Mouse (Mus musculus) hindbrain, embryonic 16.5 days (tissue): ENCODE measurements around the gene Usp40. TPM values are rescaled to one million over a fixed set of nuclear protein-coding genes. Genes with fewer than 3 reads are reported as not detected.

Experiments
- ATAC-seq: fragments of 200-750 bp; cut with Nextera tagmentation; 2 replicates; pipeline ENCODE4 v1.8.0; 2017; ENCODE audit warnings: moderate TSS enrichment, moderate library complexity
- H3K27ac ChIP-seq: fragments of 300-500 bp; sonication (generic); 2 replicates; pipeline ENCODE4 v1.5.1; 2014; ENCODE audit warnings: low read depth, mild to moderate bottlenecking, control low read depth, low read length, moderate library complexity
- H3K27me3 ChIP-seq: fragments of 300-500 bp; sonication (generic); replicated peaks from 2 replicates; pipeline ENCODE4 v1.6.1; 2014; ENCODE audit warnings: low read length; ENCODE audit not compliant: control insufficient read depth, insufficient read depth
- H3K36me3 ChIP-seq: fragments of 300-500 bp; sonication (generic); 2 replicates; pipeline ENCODE4 v1.6.1; 2014; ENCODE audit warnings: mild to moderate bottlenecking, low read length, moderate library complexity, mixed read lengths; ENCODE audit not compliant: control insufficient read depth, insufficient read depth
- H3K4me1 ChIP-seq: fragments of 300-500 bp; sonication (generic); 2 replicates; pipeline ENCODE4 v1.6.1; 2014; ENCODE audit warnings: low read depth, low read length; ENCODE audit not compliant: control insufficient read depth, insufficient read depth
- H3K4me2 ChIP-seq: fragments of 300-500 bp; sonication (generic); 2 replicates; pipeline ENCODE4 v1.6.1; 2014; ENCODE audit warnings: mild to moderate bottlenecking, low read length, control low read depth, moderate library complexity
- H3K4me3 ChIP-seq: fragments of 300-500 bp; sonication (generic); 2 replicates; pipeline ENCODE4 v1.5.1; 2014; ENCODE audit warnings: mild to moderate bottlenecking, low read length, control low read depth, moderate library complexity
- H3K9ac ChIP-seq: fragments of 300-500 bp; sonication (generic); 2 replicates; pipeline ENCODE4 v1.6.1; 2014; ENCODE audit warnings: low read depth, mild to moderate bottlenecking, control low read depth, low read length, moderate library complexity
- H3K9me3 ChIP-seq: fragments of 300-500 bp; sonication (generic); 2 replicates; pipeline ENCODE4 v1.6.1; 2014; ENCODE audit warnings: mild to moderate bottlenecking, low read length, moderate library complexity; ENCODE audit not compliant: control insufficient read depth
- WGBS: fragments of 180-500 bp; shearing (Covaris S2); extraction: QIAGEN DNeasy Blood & Tissue Kit; methylation state at CpG from one replicate; pipeline ENCODE4 v1.1.7; 2014; 5-methylcytosine and 5-hydroxymethylcytosine counted together
- polyA plus RNA-seq: library from polyadenylated mRNA; unstranded; fragments of >200 nt; fragmentation: Nextera tagmentation; extraction: Ambion mirVana; gene quantifications from 2 replicates; pipeline ENCODE4 v1.2.1, GENCODE M21; 2015

Gene Usp40
- polyA plus RNA-seq, 1 experiment from 2014 or later = 17.8 TPM

- no peak overlapping the region for H3K9ac ChIP-seq
- no peak overlapping the region for H3K4me3 ChIP-seq
- WGBS = 37% methylated on average over 4 of the region's 4 CpGs
- H3K9me3 ChIP-seq = no peaks in the 10 kb centered on the region
- H3K4me1 ChIP-seq = no peaks in the 10 kb centered on the region
- H3K4me2 ChIP-seq = no peak overlapping the region
- H3K27ac ChIP-seq = no peak overlapping the region
- peaks cover 24% of the 10 kb centered on the region for H3K36me3 ChIP-seq
- no peaks in the 10 kb centered on the region for H3K27me3 ChIP-seq
- no peak for ATAC-seq
Observed at GRCm38 (mm10) chr1:87959998-87960431, 48.3 kb downstream of the Usp40 start.

GRCm38 (mm10) chr1:87959532-87959931, 48.8 kb downstream of the Usp40 start:
- 80% methylated on average over 4 of the region's 4 CpGs for WGBS
- Histone ChIP-seq H3K4me1 (no peaks in the 10 kb centered on the region), H3K4me3 (no peak overlapping the region), H3K27me3 (no peaks in the 10 kb centered on the region), H3K27ac (no peak overlapping the region), H3K4me2 (no peak overlapping the region), H3K9me3 (no peaks in the 10 kb centered on the region), H3K36me3 (peaks cover 24% of the 10 kb centered on the region), H3K9ac (no peak overlapping the region)
- ATAC-seq = no peak

GRCm38 (mm10) chr1:87958931-87959330, 49.4 kb downstream of the Usp40 start:
- WGBS = 98% methylated on average over 1 of the region's 1 CpGs
- H3K9me3 ChIP-seq = no peaks in the 10 kb centered on the region

GRCm38 (mm10) chr1:87953073-87953472, 55.3 kb downstream of the Usp40 start:
- Histone ChIP-seq H3K4me1 (no peaks in the 10 kb centered on the region), H3K9ac (no peak overlapping the region), H3K4me2 (no peak overlapping the region), H3K27ac (no peak overlapping the region), H3K36me3 (peaks cover 47% of the 10 kb centered on the region), H3K4me3 (no peak overlapping the region), H3K9me3 (no peaks in the 10 kb centered on the region), H3K27me3 (no peaks in the 10 kb centered on the region)
- WGBS = 83% methylated on average over 3 of the region's 3 CpGs
- ATAC-seq = no peak

More at GRCm38 (mm10) chr1:87958931-87959330, 49.4 kb downstream of the Usp40 start:
- ATAC-seq = no peak
- H3K27me3 ChIP-seq = no peaks in the 10 kb centered on the region
- H3K36me3 ChIP-seq = peaks cover 21% of the 10 kb centered on the region
- H3K27ac ChIP-seq = no peak overlapping the region
- no peak overlapping the region for H3K4me2 ChIP-seq
- H3K4me3 ChIP-seq = no peak overlapping the region
- no peak overlapping the region for H3K9ac ChIP-seq
- H3K4me1 ChIP-seq = no peaks in the 10 kb centered on the region

GRCm38 (mm10) chr1:87951641-87952040, 56.7 kb downstream of the Usp40 start:
- no peak overlapping the region for H3K27ac ChIP-seq
- ATAC-seq = no peak
- no peak overlapping the region for H3K4me2 ChIP-seq
- H3K4me1 ChIP-seq = no peaks in the 10 kb centered on the region
- WGBS = 93% methylated on average over 3 of the region's 3 CpGs
- no peak overlapping the region for H3K4me3 ChIP-seq
- H3K27me3 ChIP-seq = no peaks in the 10 kb centered on the region
- H3K36me3 ChIP-seq = peaks cover 46% of the 10 kb centered on the region
- no peak overlapping the region for H3K9ac ChIP-seq
- H3K9me3 ChIP-seq = no peaks in the 10 kb centered on the region

- no peak for ATAC-seq
- no peak overlapping the region for H3K27ac ChIP-seq
- WGBS = 93% methylated on average over 6 of the region's 6 CpGs
- H3K36me3 ChIP-seq = peaks cover 59% of the 10 kb centered on the region
- H3K4me2 ChIP-seq = no peak overlapping the region
- H3K27me3 ChIP-seq = no peaks in the 10 kb centered on the region
- H3K9me3 ChIP-seq = no peaks in the 10 kb centered on the region
- H3K4me1 ChIP-seq = no peaks in the 10 kb centered on the region
- H3K9ac ChIP-seq = no peak overlapping the region
- no peak overlapping the region for H3K4me3 ChIP-seq
Observed at GRCm38 (mm10) chr1:87947681-87948091, 60.7 kb downstream of the Usp40 start.

GRCm38 (mm10) chr1:87941765-87942164, 66.6 kb downstream of the Usp40 start:
- Histone ChIP-seq H3K4me1 (no peaks in the 10 kb centered on the region), H3K4me2 (no peak overlapping the region), H3K4me3 (no peak overlapping the region), H3K27me3 (no peaks in the 10 kb centered on the region), H3K36me3 (peaks cover 61% of the 10 kb centered on the region), H3K27ac (no peak overlapping the region), H3K9me3 (no peaks in the 10 kb centered on the region), H3K9ac (no peak overlapping the region)
- 100% methylated on average over 1 of the region's 1 CpGs for WGBS
- no peak for ATAC-seq

GRCm38 (mm10) chr1:87936516-87936915, 71.8 kb downstream of the Usp40 start:
- H3K4me3 ChIP-seq = no peak overlapping the region
- WGBS = 37% methylated on average over 2 of the region's 2 CpGs
- H3K9me3 ChIP-seq = no peaks in the 10 kb centered on the region
- H3K27ac ChIP-seq = no peak overlapping the region
- H3K27me3 ChIP-seq = no peaks in the 10 kb centered on the region
- no peak overlapping the region for H3K9ac ChIP-seq
- no peak overlapping the region for H3K4me2 ChIP-seq
- peaks cover 37% of the 10 kb centered on the region for H3K36me3 ChIP-seq
- H3K4me1 ChIP-seq = no peaks in the 10 kb centered on the region
- no peak for ATAC-seq

GRCm38 (mm10) chr1:87936075-87936474, 72.3 kb downstream of the Usp40 start:
- Histone ChIP-seq H3K9ac (no peak overlapping the region), H3K27ac (no peak overlapping the region), H3K27me3 (no peaks in the 10 kb centered on the region), H3K4me3 (no peak overlapping the region), H3K9me3 (no peaks in the 10 kb centered on the region), H3K4me2 (no peak overlapping the region), H3K4me1 (no peaks in the 10 kb centered on the region), H3K36me3 (peaks cover 33% of the 10 kb centered on the region)
- WGBS = 94% methylated on average over 7 of the region's 7 CpGs
- no peak for ATAC-seq

GRCm38 (mm10) chr1:87935546-87935945, 72.8 kb downstream of the Usp40 start:
- Histone ChIP-seq H3K4me3 (no peak overlapping the region), H3K4me1 (no peaks in the 10 kb centered on the region), H3K27ac (no peak overlapping the region), H3K9me3 (no peaks in the 10 kb centered on the region), H3K27me3 (no peaks in the 10 kb centered on the region), H3K36me3 (peaks cover 29% of the 10 kb centered on the region), H3K9ac (no peak overlapping the region), H3K4me2 (no peak overlapping the region)
- ATAC-seq = no peak
- 92% methylated on average over 2 of the region's 2 CpGs for WGBS
